In genomic region chr15:80707088-80707487, GRCm38 (mm10) we compare ENCODE assay signal across 8 mouse cellular contexts. TPM values are rescaled to one million over a fixed set of nuclear protein-coding genes. Genes with fewer than 3 reads are reported as not detected.
DNase-seq lines count a peak whose midpoint lies in the region; ATAC-seq lines count a peak whose summit lies in the region.

No protein-coding gene starts in this region.

- H3K4me1 ChIP-seq in embryonic facial prominence, embryonic 14.5 days (ENCODE audit: control insufficient read depth, insufficient read depth, low read length) = peaks cover 16% of the 10 kb centered on the region
- H3K4me1 ChIP-seq in midbrain, embryonic 15.5 days = peaks cover 19% of the 10 kb centered on the region

- whole genome bisulfite sequencing in embryonic facial prominence, embryonic 14.5 days = 37% methylated on average over 8 of the region's 8 CpGs
- 13% methylated on average over 8 of the region's 8 CpGs for WGBS in large intestine, adult 2 months
- WGBS in midbrain, embryonic 15.5 days = 42% methylated on average over 8 of the region's 8 CpGs

- no peaks in the 10 kb centered on the region for H3K27me3 ChIP-seq in embryonic facial prominence, embryonic 14.5 days (replicated peaks; ENCODE audit: control insufficient read depth, insufficient read depth, low read length)
- no peaks in the 10 kb centered on the region for H3K27me3 ChIP-seq in midbrain, embryonic 15.5 days (replicated peaks)

- H3K9me3 ChIP-seq in embryonic facial prominence, embryonic 14.5 days (ENCODE audit: control insufficient read depth, low read length) = no peaks in the 10 kb centered on the region
- no peaks in the 10 kb centered on the region for H3K9me3 ChIP-seq in midbrain, embryonic 15.5 days

- peak overlapping the region; percentile 76 for H3K27ac ChIP-seq in embryonic facial prominence, embryonic 14.5 days (replicated peaks; ENCODE audit: low read depth, low read length)
- peak overlapping the region; percentile 53 for H3K27ac ChIP-seq in midbrain, embryonic 15.5 days

- H3K36me3 ChIP-seq in embryonic facial prominence, embryonic 14.5 days (ENCODE audit: control insufficient read depth, insufficient read depth, low read length) = no peaks in the 10 kb centered on the region
- no peaks in the 10 kb centered on the region for H3K36me3 ChIP-seq in midbrain, embryonic 15.5 days (replicated peaks)

- H3K9ac ChIP-seq in embryonic facial prominence, embryonic 14.5 days (ENCODE audit: low read depth, low read length) = no peak overlapping the region
- no peak overlapping the region for H3K9ac ChIP-seq in midbrain, embryonic 15.5 days

- DNase-seq in spleen, postnatal 36 days (ENCODE audit: low spot score in 2 of 2) = peak; percentile 19 to 32
- no peak for DNase-seq in spleen, postnatal 14 days (ENCODE audit: low spot score in 2 of 2)
- DNase-seq in embryonic facial prominence, embryonic 14.5 days (ENCODE audit: low spot score) = peak; percentile 93
- DNase-seq in heart, postnatal 10 days = peak; percentile 75 to 77
- DNase-seq in large intestine, adult 2 months (ENCODE audit: low read depth, low spot score) = peak; percentile 79

- peak overlapping the region; percentile 50; the same call in 1 of the 2 replicates for H3K4me2 ChIP-seq in embryonic facial prominence, embryonic 14.5 days (ENCODE audit: low read depth, low read length)
- peak overlapping the region; percentile 53 for H3K4me2 ChIP-seq in midbrain, embryonic 15.5 days

- no peak for ATAC-seq in embryonic facial prominence, embryonic 14.5 days (ENCODE audit: low read depth)
- ATAC-seq in midbrain, embryonic 15.5 days (replicated peaks) = no peak
- no peak for ATAC-seq in CD4-positive, CD25-positive, alpha-beta regulatory T cell, adult 4 months
- ATAC-seq in inflammation-experienced regulatory T-cells, adult 6 months = no peak

- H3K4me3 ChIP-seq in embryonic facial prominence, embryonic 14.5 days (ENCODE audit: low read depth, low read length) = no peak overlapping the region
- H3K4me3 ChIP-seq in midbrain, embryonic 15.5 days = no peak overlapping the region

- intact Hi-C loops in heart, postnatal 10 days (cut with DNase I) = loop anchor here (2.0 kb wide), 2 partner anchors 92 to 242 kb away; partner anchors contain the start of gene Adsl

RNA-seq across cellular contexts. Expression of gene Tnrc6b, which starts 4.0 kb away (rescaled TPM):
- 12.5 and 16.1 TPM in 2 replicates for polyA plus RNA-seq in embryonic facial prominence, embryonic 14.5 days (2014; fragmentation: Nextera tagmentation; extraction: Ambion mirVana)
- 10 to 100 TPM; 56.1 to 56.4 TPM for total RNA-seq in heart, postnatal 10 days (2021)
- 6.5 and 10.1 TPM in 2 replicates for polyA plus RNA-seq in large intestine, adult 2 months (2012; rRNA removed)
- polyA plus RNA-seq in midbrain, embryonic 15.5 days (2015; fragmentation: Nextera tagmentation; extraction: Ambion mirVana) = 39.3 and 47.2 TPM in 2 replicates
- polyA plus RNA-seq in CD4-positive, CD25-positive, alpha-beta regulatory T cell, adult 4 months (2017; shearing (Covaris generic)) = 10 to 100 TPM; 58.7 to 84.9 TPM
- 10 to 100 TPM; 37.5 to 60.3 (median 51.2) TPM for polyA plus RNA-seq in inflammation-experienced regulatory T-cells, adult 6 months (2017; shearing (Covaris generic))

RNA-seq across cellular contexts. Expression of gene Fam83f, which starts 35.4 kb away (rescaled TPM):
- 2.2 and 2.9 TPM in 2 replicates for polyA plus RNA-seq in embryonic facial prominence, embryonic 14.5 days (2014; fragmentation: Nextera tagmentation; extraction: Ambion mirVana)
- total RNA-seq in heart, postnatal 10 days (2021) = under 1 TPM; 0.19 to 0.22 TPM
- polyA plus RNA-seq in large intestine, adult 2 months (2012; rRNA removed) = 23.3 and 23.8 TPM in 2 replicates
- polyA plus RNA-seq in midbrain, embryonic 15.5 days (2015; fragmentation: Nextera tagmentation; extraction: Ambion mirVana) = 0.36 and 0.52 TPM in 2 replicates
- polyA plus RNA-seq in CD4-positive, CD25-positive, alpha-beta regulatory T cell, adult 4 months (2017; shearing (Covaris generic)) = under 1 TPM in 1 of 2 experiments, not detected in 1; 0.30 TPM
- not detected for polyA plus RNA-seq in inflammation-experienced regulatory T-cells, adult 6 months (2017; shearing (Covaris generic))

Comparison
In these comparisons a context has a peak if more than half of its experiments do, and no peak if none do; other contexts are left out.
1. DNase-seq: peak in spleen, postnatal 36 days (2 of 2), embryonic facial prominence, embryonic 14.5 days (single experiment), heart, postnatal 10 days (2 of 2) and large intestine, adult 2 months (single experiment); none in spleen, postnatal 14 days (0 of 2).